Mouse (Mus musculus): ENCODE results near the gene Mgat4b. TPM values are rescaled to one million over a fixed set of nuclear protein-coding genes. Genes with fewer than 3 reads are reported as not detected.

Mgat4b gene
- total RNA-seq, 2 experiments from 2014 or later = 85.3 to 86.5 TPM

- DNase-seq (ENCODE audit: low spot score) = no peak
- intact Hi-C loops (cut with DNase I) = no loop called here
Measured at GRCm38 (mm10) chr11:50275568-50276151, 65.0 kb downstream of the Mgat4b start.

GRCm38 (mm10) chr11:50277025-50277424 lies 66.3 kb downstream of the Mgat4b start:
- DNase-seq (ENCODE audit: low spot score) = no peak
- intact Hi-C loops (cut with DNase I) = no loop called here

- DNase-seq (ENCODE audit: low spot score) = no peak
- intact Hi-C loops (cut with DNase I) = no loop called here
Measured at GRCm38 (mm10) chr11:50277706-50278105, 67.0 kb downstream of the Mgat4b start.

GRCm38 (mm10) chr11:50279005-50279404 lies 68.3 kb downstream of the Mgat4b start:
- intact Hi-C loops (cut with DNase I) = no loop called here
- DNase-seq (ENCODE audit: low spot score) = no peak

DNA sequence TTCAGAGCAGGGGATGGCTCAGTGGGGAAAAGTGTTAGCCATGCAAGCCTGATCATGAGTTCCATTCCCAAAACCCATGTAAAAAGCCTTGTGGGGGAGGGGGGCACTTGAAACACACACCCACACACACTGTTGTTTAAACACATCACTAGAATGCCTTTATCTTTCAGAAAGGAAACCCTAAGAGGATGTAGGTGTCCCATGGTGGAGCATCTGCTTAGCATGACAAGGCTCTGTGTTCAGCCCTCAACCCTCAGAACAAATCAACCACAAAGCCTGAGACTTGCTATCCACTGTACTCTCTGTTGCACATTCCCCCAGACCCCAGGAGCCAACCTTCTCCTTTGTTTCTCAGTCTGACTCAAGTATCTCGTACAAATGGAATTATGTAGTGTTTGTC lies 69.4 kb downstream of the Mgat4b start:
- no peak for DNase-seq (ENCODE audit: low spot score)
- intact Hi-C loops (cut with DNase I) = no loop called here

Small RNAs within 50 kb of the gene (microRNA-seq; reads per million reads assigned to microRNA genes)
- not detected for gene Mir6919

Other genes starting within 250 kb of the Mgat4b start
- gene Rnf130, start 185.5 kb upstream of the Mgat4b start, total RNA-seq (2021) = 10 to 100 TPM; 48.6 to 50.6 TPM
- 10 to 100 TPM; 42.9 to 43.9 TPM for gene Tbc1d9b, start 79.5 kb upstream of the Mgat4b start, total RNA-seq (2021)
- 1 to 10 TPM; 2.3 to 2.7 TPM for gene Mrnip, start 36.4 kb upstream of the Mgat4b start, total RNA-seq (2021)
- 100 to 1,000 TPM; 265 to 324 TPM for gene Sqstm1, start 63 bp upstream of the Mgat4b start, total RNA-seq (2021)
- 1 to 10 TPM; 4.8 to 7.8 TPM for gene Ltc4s, start 27.7 kb downstream of the Mgat4b start, total RNA-seq (2021)
- gene Maml1, start 81.4 kb downstream of the Mgat4b start, total RNA-seq (2021) = 10 to 100 TPM; 11.5 to 12.9 TPM
- gene Canx, start 114.8 kb downstream of the Mgat4b start, total RNA-seq (2021) = 100 to 1,000 TPM; 266 to 295 TPM
- not detected for gene Cby3, start 143.6 kb downstream of the Mgat4b start, total RNA-seq (2021)
- gene Hnrnph1, start 166.1 kb downstream of the Mgat4b start, total RNA-seq (2021) = 100 to 1,000 TPM; 102 to 128 TPM
- 10 to 100 TPM; 27.6 to 29.5 TPM for gene Rufy1, start 220.2 kb downstream of the Mgat4b start, total RNA-seq (2021)

Data from heart, postnatal 25 days (tissue).